Mouse (Mus musculus) kidney, adult 2 months (tissue): Measurements from ENCODE around the gene Plekhm2.

Source experiments
- CTCF ChIP-seq: fragments of 200-500 bp; conservative IDR thresholded peaks from 2 replicates; pipeline ENCODE4 v1.5.1; 2011; ENCODE audit warnings: low read depth, mild to moderate bottlenecking, control low read depth, low read length, moderate library complexity, mixed read lengths; ENCODE audit not compliant: insufficient read depth, insufficient read length
- POLR2A ChIP-seq: fragments of 200-500 bp; IDR thresholded peaks from one replicate; pipeline ENCODE4 v1.6.1; 2011; ENCODE audit warnings: low read depth, low read length, control low read depth

GRCm38 (mm10) chr4:141645988-141646387 is 18.7 kb downstream of the Plekhm2 start:
- TF ChIP-seq POLR2A (no peak), CTCF (no peak)
